Mouse (Mus musculus) liver, postnatal 0 days (tissue): ENCODE data around the gene Hddc3.

ENCODE experiments used
- CTCF ChIP-seq: sonication (generic); IDR thresholded peaks from 2 replicates; pipeline ENCODE4 v1.5.1; 2016; ENCODE audit warnings: antibody characterized with exemption, low read depth
- EP300 ChIP-seq: IDR thresholded peaks from 2 replicates; pipeline ENCODE4 v1.6.1; 2016; ENCODE audit warnings: antibody characterized with exemption, low read depth, mild to moderate bottlenecking

- no peak for TF ChIP-seq CTCF
- no peak for TF ChIP-seq EP300
Observed at GRCm38 (mm10) chr7:80350808-80351207, 7.9 kb downstream of the Hddc3 start.
